Mouse (Mus musculus): ENCODE results near the gene Hist2h3b.

Gene Hist2h3b

GRCm38 (mm10) chr3:96293787-96294186 lies 25.3 kb downstream of the Hist2h3b start, which contains the start of gene Fcgr1:
Gene Fcgr1 (minus strand): TSS chr3:96293969.
- DNase-seq (ENCODE audit: low spot score in 2 of 2) = no peak

GRCm38 (mm10) chr3:96298360-96298759 lies 29.9 kb downstream of the Hist2h3b start:
- DNase-seq (ENCODE audit: low spot score in 2 of 2) = no peak

GRCm38 (mm10) chr3:96299562-96299961 lies 31.1 kb downstream of the Hist2h3b start:
- no peak for DNase-seq (ENCODE audit: low spot score in 2 of 2)

GRCm38 (mm10) chr3:96300706-96301529 lies 32.5 kb downstream of the Hist2h3b start:
- DNase-seq (ENCODE audit: low spot score in 2 of 2) = no peak

- DNase-seq (ENCODE audit: low spot score in 2 of 2) = no peak
Observed at GRCm38 (mm10) chr3:96302076-96302475, 33.6 kb downstream of the Hist2h3b start.

- DNase-seq (ENCODE audit: low spot score in 2 of 2) = no peak
Observed at GRCm38 (mm10) chr3:96306506-96306905, 38.1 kb downstream of the Hist2h3b start.

- DNase-seq (ENCODE audit: low spot score in 2 of 2) = no peak
Observed at GRCm38 (mm10) chr3:96309441-96309840, 41.0 kb downstream of the Hist2h3b start.

- DNase-seq (ENCODE audit: low spot score in 2 of 2) = no peak
Observed at GRCm38 (mm10) chr3:96312341-96313098, 44.1 kb downstream of the Hist2h3b start.
